Mouse (Mus musculus) E14TG2a.4 (cell line): ENCODE measurements around the gene Zfp319.

ENCODE experiments used
- CTCF ChIP-seq: conservative IDR thresholded peaks from 2 replicates; pipeline ENCODE4 v1.5.1; 2014; ENCODE audit warnings: low read length
- NANOG ChIP-seq: IDR thresholded peaks from 2 replicates; pipeline ENCODE4 v1.6.1; 2014; ENCODE audit warnings: borderline replicate concordance, low read length, mixed read lengths
- POU5F1 ChIP-seq: IDR thresholded peaks from 2 replicates; pipeline ENCODE4 v1.6.1; 2014; ENCODE audit warnings: low read length, borderline replicate concordance

DNA sequence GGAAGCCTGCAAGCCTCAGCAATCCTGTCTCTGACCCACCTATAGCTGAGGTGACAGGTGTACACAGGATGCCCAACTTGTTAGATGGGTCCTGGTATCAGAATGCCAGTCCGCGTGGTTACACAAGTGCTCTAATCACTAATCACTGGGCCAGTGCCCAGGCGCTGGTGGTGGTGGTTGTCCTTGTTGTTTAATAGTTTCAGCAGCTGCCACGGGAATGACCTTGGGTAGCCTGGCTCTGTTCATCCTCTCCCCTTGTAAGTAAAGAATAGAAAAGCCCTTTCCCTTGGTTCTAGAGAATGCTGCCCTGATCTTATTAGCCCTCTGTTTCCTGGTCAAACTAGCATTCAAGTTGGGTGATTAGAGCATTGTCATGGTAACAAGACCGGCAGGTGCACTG lies 10.0 kb upstream of the Zfp319 start:
- no peak for TF ChIP-seq CTCF
- TF ChIP-seq NANOG = no peak
- TF ChIP-seq POU5F1 = no peak
